Mouse (Mus musculus) limb, embryonic 13.5 days (tissue): ENCODE measurements at regions not wholly inside any gene's neighbourhood (a gene's known extent, or its start where the extent isn't known, plus 50 kb on each side); places are given as distances from the start of the nearest gene placed in this dataset.
"Not testable (repeated sequence)": the region's sequence is repeated elsewhere in the genome, so short reads cannot be mapped to it uniquely, and the experiment has no call there.

Experiments used
- ATAC-seq: fragments of 200-750 bp; cut with Nextera tagmentation; 2 replicates; pipeline ENCODE4 v1.8.0; 2017; ENCODE audit warnings: low read depth, moderate number of reproducible peaks, moderate TSS enrichment; ENCODE audit not compliant: low FRiP score
- H3K27ac ChIP-seq: fragments of 300-500 bp; sonication (generic); 2 replicates; pipeline ENCODE4 v1.5.1; 2015; ENCODE audit warnings: inconsistent platforms, mild to moderate bottlenecking, moderate library complexity
- H3K27me3 ChIP-seq: fragments of 300-500 bp; sonication (generic); 2 replicates; pipeline ENCODE4 v1.6.1; 2015; ENCODE audit warnings: mild to moderate bottlenecking, inconsistent platforms
- H3K36me3 ChIP-seq: fragments of 300-500 bp; sonication (generic); 2 replicates; pipeline ENCODE4 v1.6.1; 2015; ENCODE audit warnings: inconsistent platforms, mild to moderate bottlenecking, moderate library complexity
- H3K4me1 ChIP-seq: fragments of 300-500 bp; sonication (generic); 2 replicates; pipeline ENCODE4 v1.6.1; 2015; ENCODE audit warnings: inconsistent platforms
- H3K4me2 ChIP-seq: fragments of 300-500 bp; sonication (generic); replicated peaks from 2 replicates; pipeline ENCODE4 v1.6.1; 2015; ENCODE audit warnings: inconsistent platforms, mild to moderate bottlenecking, moderate library complexity
- H3K4me3 ChIP-seq: fragments of 300-500 bp; sonication (generic); 2 replicates; pipeline ENCODE4 v1.5.1; 2015; ENCODE audit warnings: moderate library complexity, mild to moderate bottlenecking, inconsistent platforms
- H3K9ac ChIP-seq: fragments of 300-500 bp; sonication (generic); 2 replicates; pipeline ENCODE4 v1.6.1; 2015; ENCODE audit warnings: mild to moderate bottlenecking, inconsistent platforms
- H3K9me3 ChIP-seq: fragments of 300-500 bp; sonication (generic); 2 replicates; pipeline ENCODE4 v1.6.1; 2016; ENCODE audit warnings: inconsistent platforms
- WGBS: fragments of 180-500 bp; shearing (Covaris S2); methylation state at CpG from one replicate; pipeline ENCODE4 v1.1.7; 2015; 5-methylcytosine and 5-hydroxymethylcytosine counted together

- Histone ChIP-seq H3K4me1 (no peaks in the 10 kb centered on the region), H3K4me2 (no peak overlapping the region), H3K9me3 (no peaks in the 10 kb centered on the region), H3K27ac (no peak overlapping the region), H3K4me3 (no peak overlapping the region), H3K9ac (no peak overlapping the region), H3K36me3 (no peaks in the 10 kb centered on the region), H3K27me3 (no peaks in the 10 kb centered on the region)
- ATAC-seq, result no peak
- 86% methylated on average over 1 of the region's 1 CpGs for WGBS
Measured at GRCm38 (mm10) chr19:18015371-18015770, 177.9 kb upstream of the Pcsk5 start.

DNA sequence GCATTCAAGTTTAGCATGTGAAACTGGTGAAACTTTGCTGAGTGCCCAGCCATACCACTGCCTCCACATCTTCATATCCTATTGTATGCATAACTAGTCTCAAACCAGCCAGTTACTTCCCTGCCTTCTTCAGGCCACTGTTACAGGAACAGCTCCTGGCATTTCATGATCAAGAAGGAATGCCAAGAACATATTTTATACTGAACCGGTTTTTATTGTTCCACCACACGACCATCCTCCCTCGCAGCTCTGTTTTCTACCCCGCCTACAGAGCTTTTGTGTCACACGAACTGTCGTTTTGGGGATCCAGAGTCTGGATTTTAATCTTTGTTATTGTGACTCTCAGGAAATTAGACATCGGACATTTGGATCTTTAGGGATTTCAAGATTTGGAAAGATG, 174.6 kb upstream of the Pcsk5 start:
- ATAC-seq, result no peak
- WGBS, result 74% methylated on average over 7 of the region's 7 CpGs

DNA sequence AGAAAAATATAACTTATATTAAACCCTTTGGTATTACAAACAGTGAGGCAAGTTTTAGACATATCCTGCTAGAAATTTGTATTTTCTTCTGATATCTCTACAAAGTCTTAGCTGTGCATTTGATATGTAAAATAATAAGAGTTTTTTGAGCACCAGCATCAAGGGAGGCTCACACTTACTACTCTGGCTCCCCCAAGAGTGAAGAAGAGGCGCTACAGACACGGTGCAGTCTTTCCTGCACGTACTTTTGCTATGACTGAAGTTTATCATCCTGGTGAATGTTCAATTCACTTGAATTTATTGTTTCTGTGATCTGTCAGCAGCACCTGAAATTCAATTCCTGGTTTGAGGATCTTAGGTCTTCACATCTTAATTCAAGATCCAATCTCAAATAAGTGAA, 160.1 kb upstream of the Pcsk5 start:
- 85% methylated on average over 3 of the region's 3 CpGs for WGBS
- Histone ChIP-seq H3K9me3 (peaks cover 5% of the 10 kb centered on the region; the same call in 1 of the 2 replicates), H3K4me1 (no peaks in the 10 kb centered on the region), H3K9ac (no peak overlapping the region), H3K36me3 (no peaks in the 10 kb centered on the region), H3K27ac (no peak overlapping the region), H3K4me2 (no peak overlapping the region), H3K27me3 (no peaks in the 10 kb centered on the region), H3K4me3 (no peak overlapping the region)
- no peak for ATAC-seq

More for the DNA sequence above, 174.6 kb upstream of the Pcsk5 start:
- H3K27ac ChIP-seq, result no peak overlapping the region
- H3K36me3 ChIP-seq, result no peaks in the 10 kb centered on the region
- H3K4me2 ChIP-seq, result no peak overlapping the region
- no peaks in the 10 kb centered on the region for H3K4me1 ChIP-seq
- H3K27me3 ChIP-seq, result no peaks in the 10 kb centered on the region
- no peak overlapping the region for H3K4me3 ChIP-seq
- no peaks in the 10 kb centered on the region for H3K9me3 ChIP-seq
- H3K9ac ChIP-seq, result no peak overlapping the region

DNA sequence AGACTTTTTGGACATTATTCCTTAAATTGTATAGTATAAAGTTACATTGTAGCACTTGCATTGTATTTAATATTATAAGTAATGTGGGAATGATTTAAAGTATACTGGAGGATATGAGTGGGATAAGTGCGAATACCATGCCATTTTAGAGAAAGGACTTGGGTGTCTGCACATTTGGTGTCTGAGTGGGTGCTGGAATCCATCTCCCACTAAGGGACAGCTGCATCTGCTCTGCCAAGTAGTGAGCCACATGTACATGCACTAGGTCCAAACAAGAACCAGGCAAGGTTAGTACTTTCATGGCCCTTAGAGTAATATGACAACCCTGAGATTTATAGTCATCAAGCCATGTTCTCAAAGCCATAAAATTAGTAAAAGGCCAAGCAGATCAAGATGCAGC, 146.0 kb upstream of the Pcsk5 start:
- H3K4me3 ChIP-seq, result no peak overlapping the region
- no peak overlapping the region for H3K4me2 ChIP-seq
- no peak overlapping the region for H3K9ac ChIP-seq
- WGBS, result 85% methylated on average over 1 of the region's 1 CpGs
- no peaks in the 10 kb centered on the region for H3K4me1 ChIP-seq
- no peak for ATAC-seq
- no peaks in the 10 kb centered on the region for H3K36me3 ChIP-seq
- no peaks in the 10 kb centered on the region for H3K27me3 ChIP-seq
- no peaks in the 10 kb centered on the region for H3K9me3 ChIP-seq
- H3K27ac ChIP-seq, result no peak overlapping the region

DNA sequence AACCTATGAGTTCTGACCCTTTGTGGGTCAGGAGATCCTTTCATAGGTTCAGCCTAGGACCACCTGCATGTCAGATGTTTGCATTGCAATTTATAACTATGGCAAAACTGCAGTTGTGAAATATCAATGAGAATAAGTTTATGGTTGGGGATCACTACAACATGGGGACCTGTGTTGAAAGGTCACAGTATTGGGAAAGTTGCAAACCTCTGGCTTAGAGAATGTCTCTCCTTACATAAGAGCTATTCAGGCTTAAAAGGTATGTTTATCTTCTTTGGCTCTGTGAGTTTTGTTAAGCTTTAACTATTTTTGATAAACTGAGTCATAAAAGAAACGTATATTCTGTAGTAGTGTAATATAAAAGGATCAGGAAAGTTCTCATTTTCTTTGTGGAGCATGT, 128.1 kb upstream of the Pcsk5 start:
- H3K4me1 ChIP-seq, result no peaks in the 10 kb centered on the region

DNA sequence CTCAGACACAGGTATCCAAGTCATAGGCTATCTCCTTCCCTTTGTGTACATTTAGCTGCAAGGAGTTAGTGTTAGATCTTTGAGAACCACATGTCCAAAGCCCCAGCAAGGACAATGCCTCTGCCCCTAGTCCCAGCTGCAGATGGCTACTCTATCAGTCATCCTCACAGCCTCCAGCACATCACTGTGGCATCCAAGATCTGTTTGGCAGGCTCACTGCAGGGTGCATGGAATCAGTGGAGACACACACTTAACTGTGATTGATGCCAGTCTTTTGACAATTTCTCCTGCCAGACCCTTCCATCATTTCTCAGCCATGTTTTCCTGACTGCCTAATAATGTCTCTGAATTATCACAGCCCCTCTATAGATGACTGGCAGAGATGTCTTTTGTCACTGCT, 121.0 kb upstream of the Pcsk5 start:
- Histone ChIP-seq H3K4me2 (no peak overlapping the region), H3K4me1 (no peaks in the 10 kb centered on the region), H3K27ac (no peak overlapping the region), H3K9me3 (no peaks in the 10 kb centered on the region), H3K9ac (no peak overlapping the region), H3K36me3 (no peaks in the 10 kb centered on the region), H3K4me3 (no peak overlapping the region), H3K27me3 (no peaks in the 10 kb centered on the region)
- ATAC-seq, result no peak

More for the DNA sequence above, 128.1 kb upstream of the Pcsk5 start:
- Histone ChIP-seq H3K4me2 (no peak overlapping the region), H3K36me3 (no peaks in the 10 kb centered on the region), H3K4me3 (no peak overlapping the region), H3K27ac (no peak overlapping the region), H3K27me3 (no peaks in the 10 kb centered on the region), H3K9me3 (no peaks in the 10 kb centered on the region), H3K9ac (no peak overlapping the region)
- ATAC-seq, result no peak
- 75% methylated on average over 1 of the region's 1 CpGs for WGBS

- WGBS, result 74% methylated on average over 4 of the region's 4 CpGs
- no peak for ATAC-seq
- no peaks in the 10 kb centered on the region for H3K27me3 ChIP-seq
Measured at GRCm38 (mm10) chr19:17932665-17933064, 95.2 kb upstream of the Pcsk5 start.

DNA sequence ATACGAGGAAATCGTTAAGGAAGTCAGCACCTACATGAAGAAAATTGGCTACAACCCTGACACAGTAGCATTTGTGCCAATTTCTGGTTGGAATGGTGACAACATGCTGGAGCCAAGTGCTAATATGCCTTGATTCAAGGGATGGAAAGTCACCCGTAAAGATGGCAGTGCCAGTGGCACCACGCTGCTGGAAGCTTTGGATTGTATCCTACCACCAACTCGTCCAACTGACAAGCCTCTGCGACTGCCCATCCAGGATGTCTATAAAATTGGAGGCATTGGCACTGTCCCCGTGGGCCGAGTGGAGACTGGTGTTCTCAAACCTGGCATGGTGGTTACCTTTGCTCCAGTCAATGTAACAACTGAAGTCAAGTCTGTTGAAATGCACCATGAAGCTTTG, 89.7 kb upstream of the Pcsk5 start:
- 89% methylated on average over 8 of the region's 8 CpGs for WGBS
- not testable (repeated sequence) for ATAC-seq, H3K9ac ChIP-seq, H3K27ac ChIP-seq, H3K9me3 ChIP-seq, H3K36me3 ChIP-seq, H3K4me3 ChIP-seq, H3K4me2 ChIP-seq, H3K4me1 ChIP-seq, H3K27me3 ChIP-seq

More at GRCm38 (mm10) chr19:17932665-17933064, 95.2 kb upstream of the Pcsk5 start:
- Histone ChIP-seq H3K4me1 (no peaks in the 10 kb centered on the region), H3K4me2 (no peak overlapping the region), H3K9ac (no peak overlapping the region), H3K9me3 (no peaks in the 10 kb centered on the region), H3K27ac (no peak overlapping the region), H3K4me3 (no peak overlapping the region), H3K36me3 (no peaks in the 10 kb centered on the region)

- no peaks in the 10 kb centered on the region for H3K27me3 ChIP-seq
- no peak overlapping the region for H3K4me2 ChIP-seq
- no peak overlapping the region for H3K4me3 ChIP-seq
- no peaks in the 10 kb centered on the region for H3K4me1 ChIP-seq
- H3K9ac ChIP-seq, result no peak overlapping the region
- no peaks in the 10 kb centered on the region for H3K36me3 ChIP-seq
- peaks cover 14% of the 10 kb centered on the region for H3K9me3 ChIP-seq
- WGBS, result 88% methylated on average over 1 of the region's 1 CpGs
- H3K27ac ChIP-seq, result no peak overlapping the region
- no peak for ATAC-seq
Measured at GRCm38 (mm10) chr19:17907579-17907978, 70.1 kb upstream of the Pcsk5 start.

DNA sequence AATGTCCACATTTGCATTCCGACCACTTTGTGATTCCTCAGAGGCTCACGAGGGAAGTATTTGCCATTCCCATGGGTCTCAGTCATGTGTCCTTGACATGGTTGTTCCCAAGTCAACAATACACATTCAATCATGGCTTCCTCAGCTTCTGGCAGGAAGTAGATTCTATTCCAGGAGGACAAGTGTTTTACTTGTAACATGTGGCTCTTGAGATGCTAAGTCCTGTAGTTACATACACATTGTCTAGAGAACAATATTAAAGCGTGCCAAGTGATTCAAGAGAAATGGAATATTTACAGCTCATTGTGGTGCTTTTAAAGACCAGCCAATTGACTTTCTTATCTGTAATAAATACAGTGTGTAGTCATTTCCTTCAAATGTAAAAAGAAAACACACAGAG, 66.7 kb upstream of the Pcsk5 start:
- no peaks in the 10 kb centered on the region for H3K36me3 ChIP-seq

DNA sequence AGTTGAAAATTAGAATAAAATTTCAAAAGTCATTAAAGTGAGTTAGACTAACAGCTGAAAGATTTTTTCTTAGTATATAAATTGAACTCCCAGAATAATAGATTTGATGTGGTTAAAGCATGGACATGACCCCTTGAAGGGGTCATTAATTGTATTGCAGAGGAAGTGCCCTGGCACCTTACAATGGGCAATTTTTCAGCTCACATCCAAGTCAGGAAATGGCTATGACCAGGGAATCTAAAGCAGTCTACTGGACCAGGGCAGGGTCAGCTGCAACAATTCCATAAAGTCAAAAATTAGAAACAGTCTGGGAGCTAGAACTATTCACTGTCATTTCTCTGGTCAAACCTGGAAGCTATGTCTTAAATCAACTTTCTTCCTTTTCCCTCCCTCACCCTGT, 55.2 kb upstream of the Pcsk5 start:
- Histone ChIP-seq H3K4me3 (no peak overlapping the region), H3K36me3 (no peaks in the 10 kb centered on the region), H3K27me3 (no peaks in the 10 kb centered on the region), H3K4me2 (no peak overlapping the region), H3K4me1 (no peaks in the 10 kb centered on the region), H3K27ac (no peak overlapping the region), H3K9ac (no peak overlapping the region), H3K9me3 (no peaks in the 10 kb centered on the region)
- no peak for ATAC-seq

More for the DNA sequence above, 66.7 kb upstream of the Pcsk5 start:
- Histone ChIP-seq H3K9ac (no peak overlapping the region), H3K4me3 (no peak overlapping the region), H3K9me3 (0 out of 2 replicates have a peak, but pooled peaks cover 3% of the 10 kb centered on the region), H3K4me2 (no peak overlapping the region), H3K27me3 (no peaks in the 10 kb centered on the region), H3K4me1 (no peaks in the 10 kb centered on the region), H3K27ac (no peak overlapping the region)
- ATAC-seq, result no peak
- 86% methylated on average over 3 of the region's 3 CpGs for WGBS
